9 mouse cellular contexts compared by ENCODE assay signal in genomic region chr5:101700607-101701006, GRCm38 (mm10). TPM values are rescaled to one million over a fixed set of nuclear protein-coding genes. Genes with fewer than 3 reads are reported as not detected.
DNase-seq lines count a peak whose midpoint lies in the region; ATAC-seq and TF ChIP-seq lines count a peak whose summit lies in the region.
"Had no signal": no experiment of that assay in that cellular context is flagged by ENCODE, and none has a peak within 500 bp of the region (broad histone marks: within the 10 kb centered on the region; RNA-seq: fewer than 3 reads in every experiment).

No protein-coding gene starts in this region.

- WGBS in cerebellum, adult 2 months: 8% methylated on average over 3 of the region's 3 CpGs
- 0% methylated on average over 3 of the region's 3 CpGs for WGBS in liver, adult 2 months
- WGBS in large intestine, adult 2 months: 2% methylated on average over 3 of the region's 3 CpGs
- WGBS in stomach, embryonic 16.5 days: 2% methylated on average over 3 of the region's 3 CpGs

- DNase-seq in cerebellum, adult 2 months: peak in 1 of 2 experiments; percentile 8
- DNase-seq in liver, adult 2 months (ENCODE audit: extremely low read depth, low read depth, low spot score): peak; percentile 30
- DNase-seq in liver (no peak), adipocyte (ENCODE audit: low spot score) (peak; percentile 30)
- DNase-seq in large intestine, adult 2 months (ENCODE audit: low read depth, low spot score): peak; percentile 35
- no peak for DNase-seq in urinary bladder, postnatal 36 days (ENCODE audit: low spot score in 2 of 2)

- no peaks in the 10 kb centered on the region for H3K36me3 ChIP-seq in liver, adult 2 months (ENCODE audit: control insufficient read depth, insufficient read depth, low read length)
- no peaks in the 10 kb centered on the region for H3K36me3 ChIP-seq in stomach, embryonic 16.5 days (ENCODE audit: control insufficient read depth, insufficient read depth, low read length)
- H3K36me3 ChIP-seq: G1E had no signal

- H3K27me3 ChIP-seq in cerebellum, adult 2 months (ENCODE audit: control insufficient read depth, insufficient read depth, low read length): no peaks in the 10 kb centered on the region
- peaks cover 4% of the 10 kb centered on the region; the same call in 1 of the 2 replicates for H3K27me3 ChIP-seq in liver, adult 2 months (ENCODE audit: control insufficient read depth, insufficient read depth, low read length)
- H3K27me3 ChIP-seq in stomach, embryonic 16.5 days (ENCODE audit: control insufficient read depth, insufficient read depth, low read length): no peaks in the 10 kb centered on the region

- H3K79me2 ChIP-seq in liver, adult 2 months (ENCODE audit: control insufficient read depth, insufficient read depth, low read length): no peaks in the 10 kb centered on the region

- H3K9me3 ChIP-seq in stomach, embryonic 16.5 days (replicated peaks; ENCODE audit: control insufficient read depth, low read length): no peaks in the 10 kb centered on the region

- H3K4me2 ChIP-seq in stomach, embryonic 16.5 days (ENCODE audit: low read depth, low read length): peak overlapping the region; percentile 22; the same call in 1 of the 2 replicates

- ATAC-seq in cerebellum, adult (ENCODE audit: insufficient number of reproducible peaks, low FRiP score, low TSS enrichment): no peak
- peak; percentile 83; the same call in 1 of the 2 replicates for ATAC-seq in stomach, embryonic 16.5 days (ENCODE audit: insufficient read depth, low FRiP score)

- no peak overlapping the region for H3K4me3 ChIP-seq in cerebellum, adult 2 months (replicated peaks; ENCODE audit: insufficient read depth, low read depth, low read length)
- H3K4me3 ChIP-seq in liver, adult 2 months (ENCODE audit: insufficient read depth, low read depth, low read length): no peak overlapping the region
- no peak overlapping the region for H3K4me3 ChIP-seq in stomach, embryonic 16.5 days (replicated peaks; ENCODE audit: low read length)

- no peaks in the 10 kb centered on the region for H3K4me1 ChIP-seq in cerebellum, adult 2 months (ENCODE audit: control insufficient read depth, insufficient read depth, low read length)
- H3K4me1 ChIP-seq in liver, adult 2 months (ENCODE audit: control insufficient read depth, insufficient read depth, low read length): no peaks in the 10 kb centered on the region
- H3K4me1 ChIP-seq in stomach, embryonic 16.5 days (ENCODE audit: control insufficient read depth, insufficient read depth, low read length): no peaks in the 10 kb centered on the region

- H3K9ac ChIP-seq in liver, adult 2 months (ENCODE audit: low read depth, low read length): no peak overlapping the region
- H3K9ac ChIP-seq in stomach, embryonic 16.5 days (ENCODE audit: low read length): no peak overlapping the region

- no peak overlapping the region for H3K27ac ChIP-seq in cerebellum, adult 2 months (ENCODE audit: insufficient read depth, low read length)
- H3K27ac ChIP-seq in liver, adult 2 months (replicated peaks; ENCODE audit: insufficient read depth, low read depth, low read length): no peak overlapping the region
- no peak overlapping the region for H3K27ac ChIP-seq in stomach, embryonic 16.5 days (ENCODE audit: low read length)

- TF ChIP-seq CTCF in cerebellum, adult 2 months (IDR thresholded peaks at IDR 0.05; ENCODE audit: borderline replicate concordance, insufficient read depth, low read depth, low read length): peak; percentile 48; the same call in 1 of the 2 replicates
- TF ChIP-seq CTCF in liver, adult 2 months (IDR thresholded peaks at IDR 0.05; ENCODE audit: low read depth, low read length): peak; percentile 46

- TF ChIP-seq POLR2A in cerebellum, adult 2 months (IDR thresholded peaks at IDR 0.05; ENCODE audit: borderline replicate concordance, insufficient read depth, low read length): no peak
- TF ChIP-seq POLR2A in liver, adult 2 months (IDR thresholded peaks at IDR 0.05; ENCODE audit: extremely low read depth, insufficient read depth, low read length): no peak

RNA-seq across cellular contexts. Expression of gene Nkx6-1, which starts 35.8 kb away (rescaled TPM):
- 1.5 and 2.0 TPM in 2 replicates for polyA plus RNA-seq in cerebellum, adult 2 months (2012; rRNA removed)
- total RNA-seq in liver, adult 2 months (2014; rRNA removed): not detected in 2 replicates
- not detected in 2 replicates for polyA plus RNA-seq in liver, adult 2 months (2012; rRNA removed)
- not detected in 2 replicates for polyA plus RNA-seq in large intestine, adult 2 months (2012; rRNA removed)
- polyA plus RNA-seq in stomach, embryonic 16.5 days (2015; fragmentation: Nextera tagmentation; extraction: Ambion mirVana): 2.7 TPM in 2 replicates
- polyA plus RNA-seq: G1E had no signal

Comparison
In these comparisons a context has a peak if more than half of its experiments do, and no peak if none do; other contexts are left out.
1. DNase-seq: peak in liver, adult 2 months (single experiment), adipocyte (single experiment) and large intestine, adult 2 months (single experiment); none in liver (single experiment) and urinary bladder, postnatal 36 days (0 of 2).